Mouse (Mus musculus): Measurements from ENCODE around the gene Kcnq2. TPM values are rescaled to one million over a fixed set of nuclear protein-coding genes. Genes with fewer than 3 reads are reported as not detected.

The Kcnq2 gene
- 1.8 and 1.9 TPM in 2 replicates for polyA plus RNA-seq (2016; fragmentation: Nextera tagmentation; extraction: Ambion mirVana)

GRCm38 (mm10) chr2:181134591-181135445 is at the start of gene Kcnq2:
TSS of gene Kcnq2 (minus strand) at chr2:181135300.
- H3K27ac ChIP-seq (replicated peaks), result peak within 1 kb of the TSS; percentile 49; the same call in 1 of the 2 replicates
- peaks cover 15% of the 10 kb centered on the region for H3K4me1 ChIP-seq
- 1% methylated on average over 104 of the region's 104 CpGs for WGBS
- H3K27me3 ChIP-seq (replicated peaks; ENCODE audit: low read depth, poor library complexity, severe bottlenecking), result peaks cover 77% of the 10 kb centered on the region
- H3K4me3 ChIP-seq, result peak within 1 kb of the TSS; percentile 70
- no peaks in the 10 kb centered on the region for H3K36me3 ChIP-seq (replicated peaks)
- DNase-seq (ENCODE audit: low spot score), result peak; percentile 43
- H3K9me3 ChIP-seq, result no peaks in the 10 kb centered on the region

GRCm38 (mm10) chr2:181180898-181181297 is 45.8 kb upstream of the Kcnq2 start:
- WGBS, result 83% methylated on average over 6 of the region's 6 CpGs
- no peaks in the 10 kb centered on the region for H3K36me3 ChIP-seq (replicated peaks)
- H3K9me3 ChIP-seq, result no peaks in the 10 kb centered on the region
- no peaks in the 10 kb centered on the region for H3K4me1 ChIP-seq
- no peak overlapping the region for H3K27ac ChIP-seq (replicated peaks)
- no peak for DNase-seq (ENCODE audit: low spot score)
- H3K27me3 ChIP-seq (replicated peaks; ENCODE audit: low read depth, poor library complexity, severe bottlenecking), result no peaks in the 10 kb centered on the region
- no peak overlapping the region for H3K4me3 ChIP-seq

GRCm38 (mm10) chr2:181178471-181178870 is 43.4 kb upstream of the Kcnq2 start:
- Histone ChIP-seq H3K4me1 (no peaks in the 10 kb centered on the region), H3K9me3 (no peaks in the 10 kb centered on the region), H3K36me3 (replicated peaks) (no peaks in the 10 kb centered on the region), H3K27ac (replicated peaks) (no peak overlapping the region), H3K4me3 (no peak overlapping the region), H3K27me3 (replicated peaks; ENCODE audit: low read depth, poor library complexity, severe bottlenecking) (no peaks in the 10 kb centered on the region)
- 88% methylated on average over 5 of the region's 5 CpGs for WGBS
- no peak for DNase-seq (ENCODE audit: low spot score)

- H3K4me1 ChIP-seq, result no peaks in the 10 kb centered on the region
- WGBS, result 83% methylated on average over 3 of the region's 3 CpGs
- H3K4me3 ChIP-seq, result no peak overlapping the region
- H3K9me3 ChIP-seq, result no peaks in the 10 kb centered on the region
- H3K27me3 ChIP-seq (replicated peaks; ENCODE audit: low read depth, poor library complexity, severe bottlenecking), result no peaks in the 10 kb centered on the region
- no peak overlapping the region for H3K27ac ChIP-seq (replicated peaks)
- no peak for DNase-seq (ENCODE audit: low spot score)
- H3K36me3 ChIP-seq (replicated peaks), result no peaks in the 10 kb centered on the region
These were observed 42.9 kb upstream of the Kcnq2 start for GRCm38 (mm10) chr2:181178015-181178414.

- no peaks in the 10 kb centered on the region for H3K36me3 ChIP-seq (replicated peaks)
- no peaks in the 10 kb centered on the region for H3K4me1 ChIP-seq
- H3K9me3 ChIP-seq, result no peaks in the 10 kb centered on the region
- no peak overlapping the region for H3K27ac ChIP-seq (replicated peaks)
- H3K4me3 ChIP-seq, result no peak overlapping the region
- H3K27me3 ChIP-seq (replicated peaks; ENCODE audit: low read depth, poor library complexity, severe bottlenecking), result no peaks in the 10 kb centered on the region
- DNase-seq (ENCODE audit: low spot score), result no peak
- 89% methylated on average over 3 of the region's 3 CpGs for WGBS
These were observed 39.5 kb upstream of the Kcnq2 start for GRCm38 (mm10) chr2:181174646-181175045.

- peaks cover 10% of the 10 kb centered on the region; the same call in 1 of the 2 replicates for H3K27me3 ChIP-seq (replicated peaks; ENCODE audit: low read depth, poor library complexity, severe bottlenecking)
- no peaks in the 10 kb centered on the region for H3K9me3 ChIP-seq
- H3K36me3 ChIP-seq (replicated peaks), result no peaks in the 10 kb centered on the region
- WGBS, result 85% methylated on average over 5 of the region's 5 CpGs
- no peak for DNase-seq (ENCODE audit: low spot score)
- no peak overlapping the region for H3K27ac ChIP-seq (replicated peaks)
- H3K4me3 ChIP-seq, result no peak overlapping the region
- H3K4me1 ChIP-seq, result no peaks in the 10 kb centered on the region
These were observed 31.4 kb upstream of the Kcnq2 start for GRCm38 (mm10) chr2:181166469-181166868.

- no peak overlapping the region for H3K4me3 ChIP-seq
- H3K27me3 ChIP-seq (replicated peaks; ENCODE audit: low read depth, poor library complexity, severe bottlenecking), result peaks cover 44% of the 10 kb centered on the region
- peaks cover 22% of the 10 kb centered on the region for H3K4me1 ChIP-seq
- 82% methylated on average over 4 of the region's 4 CpGs for WGBS
- no peak overlapping the region for H3K27ac ChIP-seq (replicated peaks)
- H3K9me3 ChIP-seq, result no peaks in the 10 kb centered on the region
- H3K36me3 ChIP-seq (replicated peaks), result no peaks in the 10 kb centered on the region
- DNase-seq (ENCODE audit: low spot score), result no peak
These were observed 25.7 kb upstream of the Kcnq2 start for GRCm38 (mm10) chr2:181160821-181161220.

GRCm38 (mm10) chr2:181159771-181160170 is 24.7 kb upstream of the Kcnq2 start:
- H3K9me3 ChIP-seq, result no peaks in the 10 kb centered on the region
- peaks cover 23% of the 10 kb centered on the region for H3K4me1 ChIP-seq
- peak; percentile 49 for DNase-seq (ENCODE audit: low spot score)
- 0% methylated on average over 2 of the region's 2 CpGs for WGBS
- no peak overlapping the region for H3K27ac ChIP-seq (replicated peaks)
- no peak overlapping the region for H3K4me3 ChIP-seq
- H3K36me3 ChIP-seq (replicated peaks), result no peaks in the 10 kb centered on the region
- peaks cover 48% of the 10 kb centered on the region for H3K27me3 ChIP-seq (replicated peaks; ENCODE audit: low read depth, poor library complexity, severe bottlenecking)

GRCm38 (mm10) chr2:181159091-181159514 is 24.0 kb upstream of the Kcnq2 start:
- WGBS, result 60% methylated on average over 7 of the region's 7 CpGs
- H3K36me3 ChIP-seq (replicated peaks), result no peaks in the 10 kb centered on the region
- H3K4me3 ChIP-seq, result no peak overlapping the region
- DNase-seq (ENCODE audit: low spot score), result no peak
- H3K27ac ChIP-seq (replicated peaks), result no peak overlapping the region
- peaks cover 55% of the 10 kb centered on the region for H3K27me3 ChIP-seq (replicated peaks; ENCODE audit: low read depth, poor library complexity, severe bottlenecking)
- H3K4me1 ChIP-seq, result peaks cover 23% of the 10 kb centered on the region
- H3K9me3 ChIP-seq, result no peaks in the 10 kb centered on the region

GRCm38 (mm10) chr2:181158471-181158870 is 23.4 kb upstream of the Kcnq2 start:
- H3K36me3 ChIP-seq (replicated peaks), result no peaks in the 10 kb centered on the region
- DNase-seq (ENCODE audit: low spot score), result no peak
- H3K27me3 ChIP-seq (replicated peaks; ENCODE audit: low read depth, poor library complexity, severe bottlenecking), result peaks cover 57% of the 10 kb centered on the region
- no peak overlapping the region for H3K27ac ChIP-seq (replicated peaks)
- WGBS, result 92% methylated on average over 2 of the region's 2 CpGs
- peaks cover 23% of the 10 kb centered on the region for H3K4me1 ChIP-seq
- H3K9me3 ChIP-seq, result no peaks in the 10 kb centered on the region
- no peak overlapping the region for H3K4me3 ChIP-seq

- WGBS, result 81% methylated on average over 6 of the region's 6 CpGs
- Histone ChIP-seq H3K36me3 (replicated peaks) (no peaks in the 10 kb centered on the region), H3K27me3 (replicated peaks; ENCODE audit: low read depth, poor library complexity, severe bottlenecking) (peaks cover 64% of the 10 kb centered on the region), H3K27ac (replicated peaks) (no peak overlapping the region), H3K4me3 (no peak overlapping the region), H3K4me1 (peaks cover 23% of the 10 kb centered on the region), H3K9me3 (no peaks in the 10 kb centered on the region)
- no peak for DNase-seq (ENCODE audit: low spot score)
These were observed 22.7 kb upstream of the Kcnq2 start for GRCm38 (mm10) chr2:181157716-181158302.

- 82% methylated on average over 4 of the region's 4 CpGs for WGBS
- Histone ChIP-seq H3K4me3 (peak overlapping the region; percentile 57), H3K36me3 (replicated peaks) (no peaks in the 10 kb centered on the region), H3K27me3 (replicated peaks; ENCODE audit: low read depth, poor library complexity, severe bottlenecking) (peaks cover 69% of the 10 kb centered on the region), H3K9me3 (no peaks in the 10 kb centered on the region), H3K27ac (replicated peaks) (no peak overlapping the region), H3K4me1 (peaks cover 23% of the 10 kb centered on the region)
- DNase-seq (ENCODE audit: low spot score), result no peak
These were observed 22.1 kb upstream of the Kcnq2 start for GRCm38 (mm10) chr2:181157180-181157579.
